Mouse (Mus musculus) brain, embryonic 14.5 days (tissue): ENCODE measurements at regions not wholly inside any gene's neighbourhood (a gene's known extent, or its start where the extent isn't known, plus 50 kb on each side); places are given as distances from the start of the nearest gene placed in this dataset.

ENCODE experiments used
- CTCF ChIP-seq: fragments of 200-500 bp; IDR thresholded peaks from 2 replicates; pipeline ENCODE4 v1.5.1; 2012; ENCODE audit warnings: inconsistent platforms, mild to moderate bottlenecking, moderate library complexity, borderline replicate concordance; ENCODE audit not compliant: insufficient read depth, insufficient read length; ENCODE audit errors: extremely low read depth
- POLR2A ChIP-seq: fragments of 200-500 bp; IDR thresholded peaks from 2 replicates; pipeline ENCODE4 v1.6.1; 2012; ENCODE audit warnings: mild to moderate bottlenecking, inconsistent platforms, borderline replicate concordance; ENCODE audit not compliant: poor library complexity, insufficient read depth, insufficient read length, severe bottlenecking; ENCODE audit errors: extremely low read depth

DNA sequence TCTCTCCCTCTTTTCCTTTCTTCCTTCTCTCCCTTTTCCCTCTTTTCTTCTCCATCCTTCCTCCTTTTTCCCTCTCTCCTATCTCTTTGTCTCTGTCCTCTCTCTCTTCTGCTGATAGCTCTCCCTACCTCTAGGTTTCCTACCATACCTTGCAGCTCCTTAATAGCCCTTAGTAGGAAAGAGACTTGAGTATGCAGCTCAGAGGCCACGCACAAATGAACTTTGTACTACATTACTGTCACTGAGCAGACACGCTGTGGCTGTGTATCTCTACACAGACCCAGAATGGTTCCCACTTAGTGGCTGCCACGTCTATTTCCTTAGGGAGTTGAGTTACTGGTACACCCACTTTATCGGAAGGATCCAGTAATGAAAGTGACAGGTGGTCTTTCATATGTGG is 147.5 kb downstream of the Bcl2l11 start:
- no peak for TF ChIP-seq POLR2A
- TF ChIP-seq CTCF = no peak
